Mouse (Mus musculus): ENCODE measurements around the gene Tars2.
"Not testable (repeated sequence)": the region's sequence is repeated elsewhere in the genome, so short reads cannot be mapped to it uniquely, and the experiment has no call there.

GRCm38 (mm10) chr3:95690552-95690951 lies 69.5 kb downstream of the Tars2 start:
- not testable (repeated sequence) for TF ChIP-seq POLR2AphosphoS2 (IDR thresholded peaks at IDR 0.05; ENCODE audit: insufficient read length, low read depth); POLR2A (IDR thresholded peaks at IDR 0.05; ENCODE audit: insufficient read length, low read depth); CEBPB (IDR thresholded peaks at IDR 0.05; ENCODE audit: insufficient read depth, poor library complexity, severe bottlenecking); TCF12 (IDR thresholded peaks at IDR 0.05; ENCODE audit: insufficient read depth, poor library complexity, severe bottlenecking); MAX (IDR thresholded peaks at IDR 0.05; ENCODE audit: low read depth); REST (IDR thresholded peaks at IDR 0.05; ENCODE audit: insufficient read depth, insufficient read length)
